8 mouse cellular contexts compared by ENCODE assay signal in genomic region chr10:79916081-79916480, GRCm38 (mm10). TPM values are rescaled to one million over a fixed set of nuclear protein-coding genes. Genes with fewer than 3 reads are reported as not detected.
DNase-seq lines count a peak whose midpoint lies in the region; ATAC-seq and TF ChIP-seq lines count a peak whose summit lies in the region.

No protein-coding gene starts in this region.

- peaks cover 38% of the 10 kb centered on the region for H3K27me3 ChIP-seq in heart, embryonic 14.5 days (ENCODE audit: control insufficient read depth, insufficient read depth, low read length)
- H3K27me3 ChIP-seq in G1E (ENCODE audit: insufficient read depth, low read length): no peaks in the 10 kb centered on the region; the same call in 1 of the 2 replicates
- peaks cover 34% of the 10 kb centered on the region for H3K27me3 ChIP-seq in forebrain, postnatal 0 days (ENCODE audit: insufficient read depth, low read length)
- peaks cover 39% of the 10 kb centered on the region for H3K27me3 ChIP-seq in liver, embryonic 16.5 days (ENCODE audit: control insufficient read depth, insufficient read depth, low read depth, low read length)

- peaks cover 13% of the 10 kb centered on the region for H3K36me3 ChIP-seq in heart, embryonic 14.5 days (ENCODE audit: control insufficient read depth, insufficient read depth, low read length)
- H3K36me3 ChIP-seq in G1E (replicated peaks): peaks cover 34% of the 10 kb centered on the region
- peaks cover 10% of the 10 kb centered on the region; the same call in 1 of the 2 replicates for H3K36me3 ChIP-seq in forebrain, postnatal 0 days (ENCODE audit: insufficient read depth)
- peaks cover 2% of the 10 kb centered on the region; the same call in 1 of the 2 replicates for H3K36me3 ChIP-seq in liver, embryonic 16.5 days (ENCODE audit: control insufficient read depth, insufficient read depth)

- H3K27ac ChIP-seq in heart, embryonic 14.5 days (replicated peaks in 1 of 2; ENCODE audit: control insufficient read depth in 1 of 2, insufficient read depth in 1 of 2, low read depth in 2 of 2, low read length in 2 of 2): peak overlapping the region in 1 of 2 experiments; percentile 69; a peak in 1 of 4 replicates
- peak overlapping the region; percentile 71 for H3K27ac ChIP-seq in forebrain, postnatal 0 days (ENCODE audit: low read depth, low read length)
- H3K27ac ChIP-seq in liver, embryonic 16.5 days (ENCODE audit: low read length): peak overlapping the region; percentile 88

- no peak for TF ChIP-seq CTCF in G1E (IDR thresholded peaks at IDR 0.05; ENCODE audit: low read depth, low read length)
- TF ChIP-seq CTCF in forebrain, postnatal 0 days (IDR thresholded peaks at IDR 0.05; ENCODE audit: low read depth): no peak

- no peaks in the 10 kb centered on the region for H3K9me3 ChIP-seq in heart, embryonic 14.5 days (ENCODE audit: control insufficient read depth, low read length)
- H3K9me3 ChIP-seq in G1E (replicated peaks): peaks cover 7% of the 10 kb centered on the region
- H3K9me3 ChIP-seq in forebrain, postnatal 0 days (ENCODE audit: low read length): no peaks in the 10 kb centered on the region
- H3K9me3 ChIP-seq in liver, embryonic 16.5 days (replicated peaks; ENCODE audit: control insufficient read depth, low read length): no peaks in the 10 kb centered on the region

- ATAC-seq in heart, embryonic 14.5 days (ENCODE audit: insufficient number of reproducible peaks, insufficient read depth, low FRiP score, low read depth): no peak
- ATAC-seq in G1E (ENCODE audit: extremely low read depth, insufficient number of reproducible peaks, low FRiP score, poor library complexity, severe bottlenecking): no peak
- ATAC-seq in forebrain, postnatal 0 days: peak; percentile 15; the same call in 1 of the 2 replicates
- no peak for ATAC-seq in liver, embryonic 16.5 days (ENCODE audit: low read depth)

- H3K4me2 ChIP-seq in heart, embryonic 14.5 days (ENCODE audit: low read length): peak overlapping the region; percentile 87
- H3K4me2 ChIP-seq in forebrain, postnatal 0 days (ENCODE audit: low read depth): peak overlapping the region; percentile 94
- H3K4me2 ChIP-seq in liver, embryonic 16.5 days (ENCODE audit: low read depth, low read length): peak overlapping the region; percentile 95

- peak overlapping the region; percentile 58 to 77 for H3K4me3 ChIP-seq in heart, embryonic 14.5 days (ENCODE audit: control insufficient read depth in 1 of 2, insufficient read depth in 1 of 2, low read depth in 1 of 2, low read length in 2 of 2)
- H3K4me3 ChIP-seq in G1E (ENCODE audit: low read depth, low read length): peak overlapping the region; percentile 87
- H3K4me3 ChIP-seq in forebrain, postnatal 0 days (ENCODE audit: low read depth, low read length): peak overlapping the region; percentile 75
- H3K4me3 ChIP-seq in liver, embryonic 16.5 days (ENCODE audit: low read depth, low read length): peak overlapping the region; percentile 79

- 14% methylated on average over 8 of the region's 8 CpGs for WGBS in heart, embryonic 14.5 days
- WGBS in forebrain, postnatal 0 days: 4% methylated on average over 8 of the region's 8 CpGs
- 11% methylated on average over 8 of the region's 8 CpGs for whole genome bisulfite sequencing in liver, embryonic 16.5 days (ENCODE audit: insufficient replicate concordance)

- peak overlapping the region; percentile 98 for H3K9ac ChIP-seq in heart, embryonic 14.5 days (ENCODE audit: low read length)
- peak overlapping the region; percentile 91 for H3K9ac ChIP-seq in forebrain, postnatal 0 days
- peak overlapping the region; percentile 89 for H3K9ac ChIP-seq in liver, embryonic 16.5 days (ENCODE audit: low read depth, low read length)

- DNase-seq in heart, postnatal 25 days (ENCODE audit: low spot score): no peak
- DNase-seq in G1E (ENCODE audit: low spot score): no peak
- no peak for DNase-seq in forebrain, postnatal 0 days
- DNase-seq in adipocyte (ENCODE audit: low spot score): no peak
- DNase-seq in ovary, postnatal 10 days (ENCODE audit: low spot score): no peak
- no peak for DNase-seq in testis, postnatal 10 days (ENCODE audit: low spot score)

- intact Hi-C loops in heart, postnatal 25 days (cut with DNase I): no loop called here

- peaks cover 13 to 33% of the 10 kb centered on the region in 2 experiments for H3K4me1 ChIP-seq in heart, embryonic 14.5 days (ENCODE audit: control insufficient read depth in 2 of 2, insufficient read depth in 2 of 2, low read length in 2 of 2)
- peaks cover 92% of the 10 kb centered on the region for H3K4me1 ChIP-seq in G1E (ENCODE audit: insufficient read depth, low read depth, low read length)
- peaks cover 14% of the 10 kb centered on the region for H3K4me1 ChIP-seq in forebrain, postnatal 0 days (ENCODE audit: insufficient read depth)
- H3K4me1 ChIP-seq in liver, embryonic 16.5 days (ENCODE audit: control insufficient read depth, low read depth, low read length): peaks cover 64% of the 10 kb centered on the region

RNA-seq across cellular contexts. Expression of gene Kiss1r, which starts 0.7 kb away (rescaled TPM):
- 0.19 and 0.70 TPM in 2 replicates for polyA plus RNA-seq in heart, embryonic 14.5 days (2014; fragmentation: Nextera tagmentation; extraction: Ambion mirVana)
- total RNA-seq in heart, postnatal 25 days (2021): under 1 TPM; 0.14 to 0.18 TPM
- total RNA-seq in G1E (2014; fragmentation: Nextera tagmentation) (0.30 and 0.39 TPM in 2 replicates), G1E (2017) (0.33 and 0.93 TPM in 2 replicates)
- 0.33 and 0.56 TPM in 2 replicates for polyA plus RNA-seq in G1E (2012)
- total RNA-seq in forebrain, postnatal 0 days (2014; rRNA removed): 4.2 and 5.4 TPM in 2 replicates
- 3.4 and 3.6 TPM in 2 replicates for polyA plus RNA-seq in forebrain, postnatal 0 days (2015; fragmentation: Nextera tagmentation; extraction: Ambion mirVana)
- 0.18 and 0.20 TPM in 2 replicates for polyA plus RNA-seq in liver, embryonic 16.5 days (2015; fragmentation: Nextera tagmentation; extraction: Ambion mirVana)

RNA-seq across cellular contexts. Expression of gene R3hdm4, which starts 4.9 kb away (rescaled TPM):
- polyA plus RNA-seq in heart, embryonic 14.5 days (2014; fragmentation: Nextera tagmentation; extraction: Ambion mirVana): 96.7 and 98.5 TPM in 2 replicates
- total RNA-seq in heart, postnatal 25 days (2021): 10 to 100 TPM; 81.1 to 82.9 TPM
- total RNA-seq in G1E (2014; fragmentation: Nextera tagmentation) (118 and 134 TPM in 2 replicates), G1E (2017) (35.0 and 35.8 TPM in 2 replicates)
- polyA plus RNA-seq in G1E (2012): 185 and 203 TPM in 2 replicates
- total RNA-seq in forebrain, postnatal 0 days (2014; rRNA removed): 117 and 129 TPM in 2 replicates
- 282 and 333 TPM in 2 replicates for polyA plus RNA-seq in forebrain, postnatal 0 days (2015; fragmentation: Nextera tagmentation; extraction: Ambion mirVana)
- 47.1 and 49.3 TPM in 2 replicates for polyA plus RNA-seq in liver, embryonic 16.5 days (2015; fragmentation: Nextera tagmentation; extraction: Ambion mirVana)

RNA-seq across cellular contexts. Expression of gene Gm26602, which starts 5.4 kb away (rescaled TPM):
- polyA plus RNA-seq in heart, embryonic 14.5 days (2014; fragmentation: Nextera tagmentation; extraction: Ambion mirVana): 4.6 TPM in 1 of 2 replicates, not detected in the other
- total RNA-seq in heart, postnatal 25 days (2021): not detected
- total RNA-seq in G1E (2014; fragmentation: Nextera tagmentation): not detected in 2 replicates
- not detected in 2 replicates for total RNA-seq in G1E (2017)
- 0.41 and 1.0 TPM in 2 replicates for polyA plus RNA-seq in G1E (2012)
- total RNA-seq in forebrain, postnatal 0 days (2014; rRNA removed): not detected in 2 replicates
- polyA plus RNA-seq in forebrain, postnatal 0 days (2015; fragmentation: Nextera tagmentation; extraction: Ambion mirVana): 34.4 and 39.2 TPM in 2 replicates
- polyA plus RNA-seq in liver, embryonic 16.5 days (2015; fragmentation: Nextera tagmentation; extraction: Ambion mirVana): 2.5 TPM in 1 of 2 replicates, not detected in the other

RNA-seq across cellular contexts. Expression of gene Med16, which starts 7.4 kb away (rescaled TPM):
- polyA plus RNA-seq in heart, embryonic 14.5 days (2014; fragmentation: Nextera tagmentation; extraction: Ambion mirVana): 34.7 TPM in 2 replicates
- 10 to 100 TPM; 49.2 to 50.7 TPM for total RNA-seq in heart, postnatal 25 days (2021)
- total RNA-seq in G1E (2014; fragmentation: Nextera tagmentation): 12.0 and 14.0 TPM in 2 replicates
- total RNA-seq in G1E (2017): 10.4 and 12.2 TPM in 2 replicates
- polyA plus RNA-seq in G1E (2012): 49.4 and 51.7 TPM in 2 replicates
- 47.0 and 60.9 TPM in 2 replicates for total RNA-seq in forebrain, postnatal 0 days (2014; rRNA removed)
- 46.1 and 56.0 TPM in 2 replicates for polyA plus RNA-seq in forebrain, postnatal 0 days (2015; fragmentation: Nextera tagmentation; extraction: Ambion mirVana)
- 14.7 and 15.3 TPM in 2 replicates for polyA plus RNA-seq in liver, embryonic 16.5 days (2015; fragmentation: Nextera tagmentation; extraction: Ambion mirVana)

RNA-seq across cellular contexts. Expression of gene Arid3a, which starts 10.8 kb away (rescaled TPM):
- 1.9 and 2.8 TPM in 2 replicates for polyA plus RNA-seq in heart, embryonic 14.5 days (2014; fragmentation: Nextera tagmentation; extraction: Ambion mirVana)
- total RNA-seq in heart, postnatal 25 days (2021): 1 to 10 TPM; 1.9 to 2.0 TPM
- 35.4 and 41.3 TPM in 2 replicates for total RNA-seq in G1E (2014; fragmentation: Nextera tagmentation)
- 32.8 and 35.1 TPM in 2 replicates for total RNA-seq in G1E (2017)
- 164 and 202 TPM in 2 replicates for polyA plus RNA-seq in G1E (2012)
- total RNA-seq in forebrain, postnatal 0 days (2014; rRNA removed): 7.1 and 7.9 TPM in 2 replicates
- 1.0 and 2.1 TPM in 2 replicates for polyA plus RNA-seq in forebrain, postnatal 0 days (2015; fragmentation: Nextera tagmentation; extraction: Ambion mirVana)
- polyA plus RNA-seq in liver, embryonic 16.5 days (2015; fragmentation: Nextera tagmentation; extraction: Ambion mirVana): 5.1 and 5.8 TPM in 2 replicates
